Mouse (Mus musculus): Measurements from ENCODE around the gene Gnaq.

DNA sequence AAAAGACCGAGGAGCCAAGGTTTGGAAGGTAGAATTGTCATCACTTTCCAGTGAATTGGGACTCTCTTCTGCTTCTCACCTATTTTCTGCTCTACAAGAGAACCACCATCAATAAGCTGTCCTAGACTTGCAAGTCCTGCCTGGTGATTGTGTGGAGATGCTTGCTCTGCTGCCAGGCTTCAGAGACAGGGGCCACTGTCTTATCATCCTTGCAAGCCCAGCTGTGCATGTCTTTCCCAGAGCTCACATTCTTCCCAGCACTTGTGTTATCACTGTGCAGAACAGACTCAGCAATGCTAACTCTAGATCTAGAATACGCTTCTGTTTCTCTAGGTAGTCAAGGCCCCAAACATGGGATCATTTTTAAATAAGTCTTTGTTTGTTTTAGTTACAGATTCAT lies 116.4 kb downstream of the Gnaq start:
- TF ChIP-seq CTCF (IDR thresholded peaks at IDR 0.05; ENCODE audit: low read depth, low read length), result no peak
- no peak for TF ChIP-seq POLR2A (IDR thresholded peaks at IDR 0.05; ENCODE audit: borderline replicate concordance, low read depth, low read length)

All from bone marrow macrophage, adult 2 months (primary cell).